Mouse (Mus musculus): ENCODE measurements around the gene Drg2.

The Drg2 gene

DNA sequence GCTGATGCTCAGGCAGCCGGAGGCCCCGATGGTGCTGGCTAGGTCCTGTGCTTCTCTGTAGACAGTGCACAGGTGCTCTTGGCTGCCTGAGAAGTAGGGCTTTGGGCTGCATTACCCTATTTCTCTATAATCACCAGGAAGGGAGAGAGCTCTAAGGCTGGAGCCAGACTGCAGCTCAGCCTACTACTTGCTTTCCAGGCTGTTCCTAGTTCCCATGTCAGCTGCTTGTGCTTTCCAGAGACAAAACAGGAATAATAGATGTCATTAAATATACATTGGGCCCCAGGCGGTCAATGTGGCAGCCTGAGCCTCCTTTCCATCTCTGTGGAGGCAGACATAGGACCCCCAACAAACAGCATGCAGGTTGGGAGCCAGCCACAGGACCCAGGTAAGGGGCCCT is 14.6 kb downstream of the Drg2 start, which contains the start of gene Myo15:
Gene Myo15 (plus strand): TSS at position 301 of the 400 bp plus-strand sequence.
- DNase-seq (ENCODE audit: low read depth, low spot score): no peak

DNA sequence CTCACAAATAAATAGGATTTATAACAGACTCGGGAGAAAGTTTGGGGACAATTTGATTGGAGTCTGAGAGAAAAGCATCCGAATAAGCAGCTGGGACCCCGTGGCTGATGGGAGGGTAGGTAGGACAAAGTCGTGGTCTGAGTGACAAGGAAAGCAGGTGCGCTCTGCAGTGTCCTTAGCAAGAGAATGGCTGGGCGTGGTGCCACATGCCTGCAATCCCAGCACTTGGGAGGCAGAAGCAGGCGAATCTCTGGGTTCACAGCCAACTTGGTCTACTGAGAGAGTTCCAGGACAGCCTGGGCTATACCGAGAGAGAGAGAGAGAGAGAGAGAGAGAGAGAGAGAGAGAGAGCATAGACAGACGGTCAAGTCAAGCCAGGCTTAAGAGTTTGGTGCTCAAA is 16.4 kb downstream of the Drg2 start:
- no peak for DNase-seq (ENCODE audit: low read depth, low spot score)

DNA sequence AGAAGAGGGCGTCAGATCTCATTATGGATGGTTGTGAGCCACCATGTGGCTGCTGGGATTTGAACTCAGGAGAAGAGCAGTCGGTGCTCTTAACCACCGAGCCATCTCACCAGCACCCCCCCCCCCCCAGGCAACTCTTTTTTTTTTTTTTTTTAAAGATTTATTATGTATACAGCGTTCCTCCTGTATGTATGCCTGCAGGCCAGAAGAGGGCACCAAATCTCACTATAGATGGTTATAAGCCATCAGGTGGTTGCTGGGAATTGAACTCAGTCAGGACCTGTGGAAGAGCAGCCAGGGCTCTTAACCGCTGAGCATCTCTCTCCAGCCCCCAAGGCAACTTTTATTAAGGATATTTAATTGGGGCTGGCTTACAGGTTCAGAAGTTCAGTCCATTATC is 20.1 kb downstream of the Drg2 start:
- no peak for DNase-seq (ENCODE audit: low read depth, low spot score)

DNA sequence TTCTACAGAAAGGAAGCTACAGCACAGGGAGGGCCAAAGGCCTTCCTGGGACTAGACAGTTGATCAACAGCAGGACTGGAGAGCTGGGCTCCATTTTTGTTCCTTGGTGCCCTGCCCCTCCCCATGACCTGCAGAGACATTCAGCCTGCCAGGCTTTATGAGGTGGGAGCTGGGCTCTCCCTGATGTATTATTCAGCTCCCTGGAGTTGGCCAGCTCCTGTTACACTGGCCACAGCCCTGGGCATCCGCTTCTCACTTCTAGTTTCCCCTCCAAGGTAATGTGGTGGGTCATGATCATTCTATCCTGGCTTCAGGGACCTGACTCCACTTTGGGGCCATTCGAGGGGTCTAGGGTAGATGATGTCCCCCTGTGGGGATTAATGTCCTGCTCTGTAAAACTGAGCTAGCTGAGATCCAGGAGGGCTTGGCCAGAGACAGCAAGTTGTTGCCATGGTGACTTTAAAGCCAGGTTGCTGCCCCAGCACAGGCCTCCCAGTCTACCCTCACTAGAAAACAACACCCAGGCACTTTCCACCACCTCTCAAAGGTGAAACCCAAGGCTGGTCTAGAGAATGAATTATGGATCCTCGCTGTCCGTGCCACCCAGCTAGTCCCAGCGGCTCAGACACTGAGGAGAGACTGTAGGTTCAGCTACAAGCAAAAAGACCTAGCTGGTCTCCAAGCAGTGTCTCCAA is 21.4 kb downstream of the Drg2 start:
- no peak for DNase-seq (ENCODE audit: low read depth, low spot score)

DNA sequence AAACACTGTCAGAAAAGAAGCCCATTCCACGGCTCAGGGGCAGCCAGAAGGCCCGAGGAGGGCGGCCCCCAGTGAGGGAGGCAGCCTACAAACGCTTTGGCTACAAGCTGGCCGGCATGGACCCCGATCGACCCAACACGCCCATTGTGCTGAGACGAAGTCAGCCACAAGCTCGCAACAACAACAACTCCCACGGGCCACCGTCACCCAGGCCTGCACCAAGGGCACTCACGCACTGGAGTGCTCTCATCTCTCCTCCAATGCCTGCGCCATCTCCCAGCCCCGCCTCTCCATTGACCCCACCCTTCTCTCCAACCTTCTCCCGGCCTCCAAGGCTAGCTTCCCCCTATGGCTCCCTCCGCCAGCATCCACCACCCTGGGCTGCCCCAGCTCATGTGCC is 23.7 kb downstream of the Drg2 start:
- no peak for DNase-seq (ENCODE audit: low read depth, low spot score)

DNA sequence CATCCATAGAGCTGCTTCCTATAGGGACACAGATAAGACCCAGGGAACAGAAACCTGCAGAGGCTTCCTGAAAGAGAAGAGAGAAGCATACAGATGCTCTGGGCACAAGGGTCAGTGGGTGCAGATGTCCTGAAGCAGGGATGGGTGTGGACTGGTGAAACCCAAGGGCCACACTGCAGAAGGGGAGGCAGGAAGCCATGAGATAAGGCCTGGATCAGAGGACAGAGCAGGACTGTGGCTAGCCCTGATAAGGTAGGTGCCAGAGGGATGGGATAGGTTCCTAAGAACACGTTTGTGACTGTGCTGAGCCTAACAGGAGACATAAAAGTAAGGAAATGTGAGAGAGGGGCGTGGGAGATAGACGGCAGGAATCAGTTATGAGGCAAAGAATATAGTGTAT is 31.9 kb downstream of the Drg2 start:
- no peak for DNase-seq (ENCODE audit: low read depth, low spot score)

DNA sequence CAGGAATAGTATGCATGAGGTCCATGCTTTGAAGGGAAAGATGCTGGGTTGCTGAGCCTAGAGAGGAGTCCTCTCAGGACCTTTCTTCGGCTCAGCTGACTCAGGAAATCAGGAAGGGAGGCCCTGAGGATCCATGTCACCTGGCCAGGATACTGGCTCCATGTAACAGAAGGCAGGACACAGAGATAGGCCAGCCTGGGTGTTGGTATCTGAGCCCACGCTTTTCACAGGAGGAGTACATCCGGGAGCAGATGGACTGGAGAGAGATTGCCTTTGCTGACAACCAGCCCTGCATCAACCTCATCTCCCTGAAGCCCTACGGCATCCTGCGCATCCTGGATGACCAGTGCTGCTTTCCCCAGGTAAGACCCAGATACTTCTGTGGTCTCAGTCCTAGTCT is 38.3 kb downstream of the Drg2 start:
- no peak for DNase-seq (ENCODE audit: low read depth, low spot score)

DNA sequence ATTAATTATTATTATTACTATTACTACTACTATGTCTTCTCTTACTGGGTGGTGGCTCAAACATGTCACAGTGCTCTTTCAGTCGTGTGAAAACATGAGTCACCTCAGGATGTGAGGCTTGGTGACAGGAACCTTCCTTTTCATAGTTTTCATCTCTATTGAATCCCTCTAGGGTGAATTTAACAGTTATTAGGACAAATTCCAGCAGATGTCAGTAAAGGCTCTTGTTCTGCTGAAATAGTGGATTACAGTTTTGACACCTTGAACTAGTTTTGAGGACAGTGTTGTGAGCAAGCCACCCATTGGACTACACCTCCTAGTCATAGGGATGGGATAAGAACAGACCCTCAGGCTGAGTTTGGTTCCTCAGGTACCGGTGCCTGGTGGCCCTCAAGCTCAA is 41.3 kb downstream of the Drg2 start:
- DNase-seq (ENCODE audit: low read depth, low spot score): no peak

DNA sequence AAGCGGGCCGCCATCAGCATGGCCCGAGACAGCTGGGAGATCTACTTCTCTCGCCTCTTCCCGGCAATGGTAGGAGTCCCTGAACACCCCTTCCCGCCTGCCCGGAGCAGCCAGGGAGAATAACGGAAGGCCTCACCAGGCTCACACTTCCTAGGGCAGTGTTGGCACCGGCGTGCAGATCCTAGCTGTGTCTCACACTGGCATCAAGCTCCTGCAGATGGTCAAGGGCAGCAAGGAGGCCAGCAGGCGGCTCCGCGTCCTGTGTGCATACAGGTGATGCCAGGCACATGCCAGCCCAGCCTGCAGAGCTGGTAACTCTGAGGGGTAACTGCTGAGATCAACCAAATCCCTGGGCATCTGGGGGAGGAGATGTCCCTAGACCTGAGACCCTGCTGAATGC is 52.9 kb downstream of the Drg2 start:
- DNase-seq (ENCODE audit: low read depth, low spot score): no peak

DNA sequence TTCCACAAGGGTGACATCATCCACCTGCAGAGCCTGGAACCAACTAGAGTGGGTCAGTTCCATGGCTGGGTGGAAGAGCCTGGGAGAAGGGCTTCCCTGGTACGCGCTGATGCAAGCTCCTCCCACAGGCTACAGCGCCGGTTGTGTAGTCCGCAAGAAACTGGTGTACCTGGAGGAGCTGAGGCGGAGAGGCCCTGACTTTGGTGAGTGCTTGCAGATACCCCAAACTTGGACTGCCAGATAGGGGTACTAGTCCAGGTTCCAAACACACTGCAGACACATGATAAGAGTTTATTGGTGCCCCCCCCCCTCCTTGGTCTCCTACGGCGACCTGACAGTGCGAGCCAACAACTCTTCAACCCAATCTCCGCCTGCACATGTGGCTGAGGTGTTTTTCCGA is 54.6 kb downstream of the Drg2 start:
- DNase-seq (ENCODE audit: low read depth, low spot score): no peak

DNA sequence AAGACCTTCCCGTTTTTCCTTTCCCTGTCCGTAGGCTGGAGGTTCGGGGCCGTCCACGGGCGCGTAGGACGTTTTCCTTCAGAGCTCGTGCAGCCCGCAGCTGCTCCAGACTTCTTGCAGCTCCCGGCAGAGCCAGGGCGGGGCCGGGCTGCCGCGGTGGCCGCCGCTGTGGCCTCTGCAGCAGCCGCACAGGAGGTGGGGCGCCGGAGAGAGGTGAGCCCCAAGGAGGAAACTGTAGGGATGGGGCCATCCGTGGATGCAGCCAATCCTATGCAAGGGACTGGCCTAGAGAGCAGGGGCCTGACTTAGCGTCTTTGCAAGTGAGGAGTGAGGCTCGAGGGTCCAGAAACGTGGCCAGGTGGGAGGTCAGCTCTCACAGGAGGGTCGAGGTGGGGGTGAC is 55.1 kb downstream of the Drg2 start:
- no peak for DNase-seq (ENCODE audit: low read depth, low spot score)

DNA sequence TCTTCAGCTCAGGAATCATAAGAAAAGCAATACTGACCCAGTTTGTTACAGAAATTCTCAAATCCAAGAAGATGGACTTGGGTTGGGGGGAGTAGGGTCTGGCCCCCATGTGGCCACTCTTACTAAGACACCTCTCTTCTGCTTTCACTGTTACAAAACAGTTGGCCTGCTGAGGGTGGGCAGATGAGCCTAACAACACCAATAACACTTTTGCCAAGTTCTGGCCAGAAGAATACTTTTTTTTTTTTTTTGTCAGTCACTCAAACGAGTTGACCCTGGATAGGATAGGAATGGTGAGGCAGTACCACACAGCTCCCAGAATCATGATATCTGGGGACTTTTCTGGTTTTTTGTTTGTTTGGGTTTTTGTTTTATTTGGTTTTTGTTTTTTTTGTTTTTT is 57.5 kb downstream of the Drg2 start:
- DNase-seq (ENCODE audit: low read depth, low spot score): no peak

DNA sequence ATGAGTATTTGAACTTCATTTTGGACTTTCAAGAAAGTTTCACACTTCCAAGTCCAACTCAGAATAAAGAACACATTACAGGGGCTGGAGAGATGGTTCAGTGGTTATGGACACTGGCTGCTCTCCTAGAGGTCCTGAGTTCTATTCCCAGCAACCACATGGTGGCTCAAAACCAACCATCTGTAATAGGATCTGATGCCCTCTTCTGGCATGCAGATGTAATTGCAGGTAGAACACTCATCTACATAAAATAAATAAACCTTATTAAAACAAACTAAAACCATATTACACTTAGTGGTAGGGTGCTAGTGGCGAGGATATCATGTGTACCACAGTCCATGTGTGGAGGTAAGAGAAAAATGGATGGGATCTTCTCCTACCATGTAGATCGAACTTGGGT is 58.1 kb downstream of the Drg2 start:
- DNase-seq (ENCODE audit: low read depth, low spot score): no peak

DNA sequence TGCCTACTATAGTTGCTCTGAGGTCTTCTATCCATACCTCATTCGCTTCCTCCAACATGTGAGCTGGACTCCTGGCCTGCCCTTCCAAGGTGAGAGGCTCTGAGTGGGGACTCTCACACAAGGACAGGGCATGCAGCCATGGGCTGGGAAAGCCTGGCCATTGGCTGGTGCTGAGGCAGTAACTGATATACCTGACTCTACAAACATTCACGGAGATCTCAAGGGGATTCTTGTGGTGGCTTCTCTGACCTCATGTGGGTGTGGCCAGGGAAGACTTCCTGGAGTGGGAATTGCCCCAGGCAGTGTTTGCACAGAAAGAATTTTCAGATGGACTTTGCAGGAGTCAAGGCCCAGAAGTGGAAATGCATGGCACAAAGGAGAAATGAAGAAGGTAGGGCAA is 60.5 kb downstream of the Drg2 start:
- no peak for DNase-seq (ENCODE audit: low read depth, low spot score)

DNA sequence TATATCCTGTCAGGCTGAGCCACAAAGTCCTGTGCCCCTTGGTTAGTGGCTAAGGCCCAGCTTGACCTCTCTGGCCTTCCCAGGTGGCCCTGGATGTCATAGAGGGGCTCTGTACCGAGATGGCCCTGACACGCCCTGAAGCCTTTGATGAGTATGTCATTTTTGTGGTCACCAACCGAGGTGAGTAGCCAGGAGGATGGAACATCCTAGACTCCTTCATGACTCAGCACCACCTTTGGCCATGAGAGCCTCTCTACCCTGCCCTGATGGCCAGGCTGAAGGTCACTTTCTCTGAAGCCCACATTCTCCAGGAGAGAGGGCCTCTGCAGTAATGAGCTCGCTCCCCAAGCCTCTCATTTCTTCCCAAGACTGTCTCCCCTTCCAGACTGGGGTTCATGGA is 63.9 kb downstream of the Drg2 start:
- DNase-seq (ENCODE audit: low read depth, low spot score): no peak
